Mouse (Mus musculus) forebrain, embryonic 10.5 days (tissue): ENCODE data around the gene Efhc1. TPM values are rescaled to one million over a fixed set of nuclear protein-coding genes. Genes with fewer than 3 reads are reported as not detected.
"Not testable (repeated sequence)": the region's sequence is repeated elsewhere in the genome, so short reads cannot be mapped to it uniquely, and the experiment has no call there.

Source experiments
- DNase-seq: peaks from one replicate; pipeline ENCODE4 v3.0.0-alpha.2; 2017; ENCODE audit warnings: low spot score; ENCODE audit errors: extremely low spot score
- H3K27ac ChIP-seq: fragments of 300-500 bp; sonication (generic); 2 replicates; pipeline ENCODE4 v1.5.1; 2016; ENCODE audit warnings: mild to moderate bottlenecking
- H3K27me3 ChIP-seq: fragments of 300-500 bp; sonication (generic); 2 replicates; pipeline ENCODE4 v1.6.1; 2016; ENCODE audit warnings: mild to moderate bottlenecking; ENCODE audit not compliant: poor library complexity, severe bottlenecking
- H3K36me3 ChIP-seq: fragments of 300-500 bp; sonication (generic); replicated peaks from 2 replicates; pipeline ENCODE4 v1.6.1; 2016; ENCODE audit warnings: mild to moderate bottlenecking, moderate library complexity
- H3K4me1 ChIP-seq: fragments of 300-500 bp; sonication (generic); 2 replicates; pipeline ENCODE4 v1.6.1; 2016
- H3K4me3 ChIP-seq: fragments of 300-500 bp; sonication (generic); 2 replicates; pipeline ENCODE4 v1.5.1; 2016; ENCODE audit warnings: mild to moderate bottlenecking, moderate library complexity
- H3K9me3 ChIP-seq: fragments of 300-500 bp; sonication (generic); 2 replicates; pipeline ENCODE4 v1.6.1; 2016; ENCODE audit warnings: mild to moderate bottlenecking, moderate library complexity
- WGBS: fragments of 180-500 bp; shearing (Covaris S2); methylation state at CpG from one replicate; pipeline ENCODE4 v1.1.7; 2016; 5-methylcytosine and 5-hydroxymethylcytosine counted together
- polyA plus RNA-seq: library from polyadenylated mRNA; unstranded; fragments of >200 nt; fragmentation: Nextera tagmentation; extraction: Ambion mirVana; gene quantifications from 2 replicates; pipeline ENCODE4 v1.2.1, GENCODE M21; 2016

Efhc1 gene
- polyA plus RNA-seq, 1 experiment from 2014 or later: 2.1 TPM

- not testable (repeated sequence) for DNase-seq, H3K4me3 ChIP-seq, H3K4me1 ChIP-seq, H3K27me3 ChIP-seq, H3K9me3 ChIP-seq, H3K27ac ChIP-seq, H3K36me3 ChIP-seq
- 82% methylated on average over 7 of the region's 7 CpGs for WGBS
These were observed 26.1 kb upstream of the Efhc1 start for GRCm38 (mm10) chr1:20925324-20925723.

GRCm38 (mm10) chr1:20925926-20926325 lies 25.5 kb upstream of the Efhc1 start:
- Histone ChIP-seq H3K27me3 (no peaks in the 10 kb centered on the region), H3K4me3 (no peak overlapping the region)
- 96% methylated on average over 4 of the region's 4 CpGs for WGBS

GRCm38 (mm10) chr1:20926376-20926775 lies 25.1 kb upstream of the Efhc1 start:
- Histone ChIP-seq H3K4me3 (no peak overlapping the region), H3K36me3 (no peaks in the 10 kb centered on the region), H3K4me1 (peaks cover 5% of the 10 kb centered on the region; the same call in 1 of the 2 replicates), H3K27me3 (no peaks in the 10 kb centered on the region), H3K27ac (no peak overlapping the region), H3K9me3 (no peaks in the 10 kb centered on the region)
- WGBS: 84% methylated on average over 4 of the region's 4 CpGs
- DNase-seq: no peak

More at GRCm38 (mm10) chr1:20925926-20926325, 25.5 kb upstream of the Efhc1 start:
- Histone ChIP-seq H3K4me1 (peaks cover 5% of the 10 kb centered on the region; the same call in 1 of the 2 replicates), H3K27ac (no peak overlapping the region), H3K9me3 (no peaks in the 10 kb centered on the region), H3K36me3 (no peaks in the 10 kb centered on the region)
- DNase-seq: no peak

GRCm38 (mm10) chr1:20928487-20928886 lies 22.9 kb upstream of the Efhc1 start:
- WGBS: 84% methylated on average over 4 of the region's 4 CpGs
- H3K27ac ChIP-seq: no peak overlapping the region
- H3K36me3 ChIP-seq: no peaks in the 10 kb centered on the region
- no peak overlapping the region for H3K4me3 ChIP-seq
- no peak for DNase-seq
- no peaks in the 10 kb centered on the region for H3K4me1 ChIP-seq
- H3K9me3 ChIP-seq: no peaks in the 10 kb centered on the region
- H3K27me3 ChIP-seq: no peaks in the 10 kb centered on the region

GRCm38 (mm10) chr1:20933457-20933856 lies 18.0 kb upstream of the Efhc1 start:
- 26% methylated on average over 7 of the region's 7 CpGs for WGBS
- peaks cover 14% of the 10 kb centered on the region for H3K36me3 ChIP-seq
- no peak overlapping the region for H3K4me3 ChIP-seq
- DNase-seq: peak; percentile 51
- no peaks in the 10 kb centered on the region for H3K4me1 ChIP-seq
- no peaks in the 10 kb centered on the region for H3K9me3 ChIP-seq
- H3K27ac ChIP-seq: no peak overlapping the region
- H3K27me3 ChIP-seq: no peaks in the 10 kb centered on the region

- H3K36me3 ChIP-seq: peaks cover 14% of the 10 kb centered on the region
- WGBS: 96% methylated on average over 22 of the region's 22 CpGs
- no peaks in the 10 kb centered on the region for H3K27me3 ChIP-seq
- H3K4me1 ChIP-seq: no peaks in the 10 kb centered on the region
- no peak for DNase-seq
- no peaks in the 10 kb centered on the region for H3K9me3 ChIP-seq
- no peak overlapping the region for H3K4me3 ChIP-seq
- no peak overlapping the region for H3K27ac ChIP-seq
These were observed 16.3 kb upstream of the Efhc1 start for GRCm38 (mm10) chr1:20935106-20935505.

GRCm38 (mm10) chr1:20939046-20939445 lies 12.4 kb upstream of the Efhc1 start:
- 39% methylated on average over 3 of the region's 3 CpGs for WGBS
- Histone ChIP-seq H3K36me3 (peaks cover 14% of the 10 kb centered on the region), H3K27ac (no peak overlapping the region), H3K4me1 (no peaks in the 10 kb centered on the region), H3K27me3 (no peaks in the 10 kb centered on the region), H3K4me3 (no peak overlapping the region), H3K9me3 (peaks cover 7% of the 10 kb centered on the region; the same call in 1 of the 2 replicates)
- peak; percentile 27 for DNase-seq

- peaks cover 6% of the 10 kb centered on the region for H3K36me3 ChIP-seq
- WGBS: 62% methylated on average over 16 of the region's 16 CpGs
- DNase-seq: no peak
These were observed 11.3 kb upstream of the Efhc1 start for GRCm38 (mm10) chr1:20940151-20940550.

GRCm38 (mm10) chr1:20941322-20941721 lies 10.1 kb upstream of the Efhc1 start:
- H3K9me3 ChIP-seq: peaks cover 7% of the 10 kb centered on the region; the same call in 1 of the 2 replicates
- no peaks in the 10 kb centered on the region for H3K4me1 ChIP-seq
- DNase-seq: no peak
- H3K27me3 ChIP-seq: no peaks in the 10 kb centered on the region
- WGBS: 78% methylated on average over 2 of the region's 2 CpGs
- no peak overlapping the region for H3K4me3 ChIP-seq
- H3K36me3 ChIP-seq: no peaks in the 10 kb centered on the region; the same call in 1 of the 2 replicates
- no peak overlapping the region for H3K27ac ChIP-seq

More at GRCm38 (mm10) chr1:20940151-20940550, 11.3 kb upstream of the Efhc1 start:
- Histone ChIP-seq H3K9me3 (peaks cover 7% of the 10 kb centered on the region; the same call in 1 of the 2 replicates), H3K4me1 (no peaks in the 10 kb centered on the region), H3K4me3 (no peak overlapping the region), H3K27me3 (no peaks in the 10 kb centered on the region), H3K27ac (no peak overlapping the region)

- DNase-seq: no peak
- Histone ChIP-seq H3K27me3 (no peaks in the 10 kb centered on the region), H3K9me3 (peaks cover 7% of the 10 kb centered on the region; the same call in 1 of the 2 replicates), H3K36me3 (no peaks in the 10 kb centered on the region; the same call in 1 of the 2 replicates), H3K4me1 (no peaks in the 10 kb centered on the region), H3K4me3 (no peak overlapping the region), H3K27ac (no peak overlapping the region)
- WGBS: 89% methylated on average over 7 of the region's 7 CpGs
These were observed 9.6 kb upstream of the Efhc1 start for GRCm38 (mm10) chr1:20941857-20942256.

GRCm38 (mm10) chr1:20943016-20943415 lies 8.4 kb upstream of the Efhc1 start:
- H3K27me3 ChIP-seq: no peaks in the 10 kb centered on the region
- H3K27ac ChIP-seq: no peak overlapping the region
- 97% methylated on average over 2 of the region's 2 CpGs for WGBS
- no peak for DNase-seq
- no peaks in the 10 kb centered on the region for H3K36me3 ChIP-seq
- no peaks in the 10 kb centered on the region for H3K4me1 ChIP-seq
- H3K4me3 ChIP-seq: no peak overlapping the region
- H3K9me3 ChIP-seq: peaks cover 7% of the 10 kb centered on the region; the same call in 1 of the 2 replicates

GRCm38 (mm10) chr1:20951799-20952198 lies 373 bp downstream of the Efhc1 start:
- no peaks in the 10 kb centered on the region for H3K27me3 ChIP-seq
- WGBS: under 1% methylated on average over 16 of the region's 16 CpGs
- peaks cover 15% of the 10 kb centered on the region for H3K4me1 ChIP-seq
- peak overlapping the region; percentile 91 for H3K27ac ChIP-seq
- no peaks in the 10 kb centered on the region for H3K36me3 ChIP-seq
- peak overlapping the region; percentile 61 for H3K4me3 ChIP-seq
- no peak for DNase-seq
- H3K9me3 ChIP-seq: no peaks in the 10 kb centered on the region; the same call in 1 of the 2 replicates

- WGBS: 86% methylated on average over 3 of the region's 3 CpGs
- H3K36me3 ChIP-seq: no peaks in the 10 kb centered on the region
- H3K4me1 ChIP-seq: peaks cover 15% of the 10 kb centered on the region
- no peak overlapping the region for H3K4me3 ChIP-seq
- no peaks in the 10 kb centered on the region for H3K27me3 ChIP-seq
- DNase-seq: no peak
- no peak overlapping the region for H3K27ac ChIP-seq
- no peaks in the 10 kb centered on the region; the same call in 1 of the 2 replicates for H3K9me3 ChIP-seq
These were observed 3.5 kb downstream of the Efhc1 start for GRCm38 (mm10) chr1:20954876-20955275.

GRCm38 (mm10) chr1:20969642-20970041 lies 18.2 kb downstream of the Efhc1 start:
- no peak for DNase-seq
- 87% methylated on average over 2 of the region's 2 CpGs for WGBS
- H3K4me1 ChIP-seq: no peaks in the 10 kb centered on the region
- no peak overlapping the region for H3K27ac ChIP-seq
- no peak overlapping the region for H3K4me3 ChIP-seq
- no peaks in the 10 kb centered on the region for H3K27me3 ChIP-seq
- no peaks in the 10 kb centered on the region for H3K9me3 ChIP-seq
- no peaks in the 10 kb centered on the region for H3K36me3 ChIP-seq
